Mouse (Mus musculus): ENCODE measurements at regions not wholly inside any gene's neighbourhood (a gene's known extent, or its start where the extent isn't known, plus 50 kb on each side); places are given as distances from the start of the nearest gene placed in this dataset.

DNA sequence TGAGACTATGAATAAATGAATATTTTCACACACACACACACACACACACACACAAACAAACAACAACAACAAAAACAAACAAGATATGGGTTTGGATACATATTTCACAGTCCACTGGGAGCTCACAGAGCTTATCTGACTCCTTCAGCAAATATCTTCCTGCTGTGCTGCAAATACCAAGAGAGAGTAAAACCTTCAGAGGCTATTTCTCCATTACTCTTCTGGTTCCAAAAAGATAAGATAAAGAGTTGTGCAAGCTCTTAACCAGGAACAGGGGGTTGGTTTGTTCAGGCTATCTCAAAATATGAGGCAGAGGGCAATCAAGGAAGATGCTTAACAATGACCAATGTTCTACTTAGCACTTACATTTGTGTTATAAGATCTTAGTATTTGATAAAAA lies 416.1 kb upstream of the Nrp1 start:
- TF ChIP-seq ZNF384 (IDR thresholded peaks at IDR 0.05; ENCODE audit: low read depth, low read length) (no peak), HCFC1 (IDR thresholded peaks at IDR 0.05; ENCODE audit: borderline replicate concordance, insufficient read depth, low read length) (no peak), ZC3H11A (IDR thresholded peaks at IDR 0.05; ENCODE audit: borderline replicate concordance, low read depth, low read length) (no peak), MAFK (IDR thresholded peaks at IDR 0.05; ENCODE audit: insufficient read depth, low read depth, low read length) (no peak)

Data from ES-E14 (cell line).